Mouse (Mus musculus) heart, embryonic 16.5 days (tissue): ENCODE data around the gene Foxred2. TPM values are rescaled to one million over a fixed set of nuclear protein-coding genes. Genes with fewer than 3 reads are reported as not detected.

ENCODE experiments used
- ATAC-seq: fragments of 200-750 bp; cut with Nextera tagmentation; replicated peaks from 2 replicates; pipeline ENCODE4 v1.8.0; 2017; ENCODE audit warnings: moderate number of reproducible peaks; ENCODE audit not compliant: insufficient read depth, low FRiP score; ENCODE audit errors: extremely low read depth
- H3K27ac ChIP-seq: fragments of 300-500 bp; sonication (generic); 2 replicates; pipeline ENCODE4 v1.5.1; 2014; ENCODE audit warnings: mild to moderate bottlenecking, low read length, control low read depth, moderate library complexity
- H3K27me3 ChIP-seq: fragments of 300-500 bp; sonication (generic); 2 replicates; pipeline ENCODE4 v1.6.1; 2014; ENCODE audit warnings: low read length, mixed read lengths; ENCODE audit not compliant: control insufficient read depth, insufficient read depth
- H3K36me3 ChIP-seq: fragments of 300-500 bp; sonication (generic); 2 replicates; pipeline ENCODE4 v1.6.1; 2014; ENCODE audit not compliant: control insufficient read depth, insufficient read depth
- H3K4me1 ChIP-seq: fragments of 300-500 bp; sonication (generic); 2 replicates; pipeline ENCODE4 v1.6.1; 2014; ENCODE audit warnings: low read length, mixed read lengths; ENCODE audit not compliant: control insufficient read depth, insufficient read depth
- H3K4me2 ChIP-seq: fragments of 300-500 bp; sonication (generic); 2 replicates; pipeline ENCODE4 v1.6.1; 2014; ENCODE audit warnings: low read depth, mild to moderate bottlenecking, control low read depth, low read length
- H3K4me3 ChIP-seq: fragments of 300-500 bp; sonication (generic); 2 replicates; pipeline ENCODE4 v1.5.1; 2014; ENCODE audit warnings: mild to moderate bottlenecking, control low read depth, low read length
- H3K9ac ChIP-seq: fragments of 300-500 bp; sonication (generic); 2 replicates; pipeline ENCODE4 v1.6.1; 2014; ENCODE audit warnings: low read length, control low read depth
- H3K9me3 ChIP-seq: fragments of 300-500 bp; sonication (generic); replicated peaks from 2 replicates; pipeline ENCODE4 v1.6.1; 2016; ENCODE audit warnings: low read length; ENCODE audit not compliant: control insufficient read depth
- whole genome bisulfite sequencing: fragments of 180-500 bp; shearing (Covaris S2); extraction: QIAGEN DNeasy Blood & Tissue Kit; methylation state at CpG from one replicate; pipeline ENCODE4 v1.1.7; 2014; 5-methylcytosine and 5-hydroxymethylcytosine counted together
- polyA plus RNA-seq: library from polyadenylated mRNA; unstranded; fragments of >200 nt; fragmentation: Nextera tagmentation; extraction: Ambion mirVana; gene quantifications from 2 replicates; pipeline ENCODE4 v1.2.1, GENCODE M21; 2015

Foxred2 gene
- 0.76 and 1.0 TPM in 2 replicates for polyA plus RNA-seq

GRCm38 (mm10) chr15:77956404-77956901 is at the start of gene Foxred2:
Gene Foxred2 (minus strand): TSS chr15:77956722.
- peak within 1 kb of the TSS; percentile 42 for H3K4me3 ChIP-seq
- H3K4me1 ChIP-seq: peaks cover 6% of the 10 kb centered on the region
- peak within 1 kb of the TSS; percentile 62 for H3K4me2 ChIP-seq
- H3K9ac ChIP-seq: peak within 1 kb of the TSS; percentile 31; the same call in 1 of the 2 replicates
- H3K36me3 ChIP-seq: peaks cover 31% of the 10 kb centered on the region
- under 1% methylated on average over 39 of the region's 39 CpGs for WGBS
- H3K27ac ChIP-seq: no peak within 1 kb of the TSS
- peaks cover 18% of the 10 kb centered on the region for H3K27me3 ChIP-seq
- H3K9me3 ChIP-seq: no peaks in the 10 kb centered on the region
- ATAC-seq: peak; percentile 89

- WGBS: 27% methylated on average over 9 of the region's 9 CpGs
- H3K9ac ChIP-seq: no peak overlapping the region
- H3K4me1 ChIP-seq: peaks cover 4% of the 10 kb centered on the region; the same call in 1 of the 2 replicates
- peak; percentile 67 for ATAC-seq
- H3K27ac ChIP-seq: no peak overlapping the region
- H3K36me3 ChIP-seq: no peaks in the 10 kb centered on the region
- no peak overlapping the region for H3K4me3 ChIP-seq
- H3K4me2 ChIP-seq: no peak overlapping the region
- no peaks in the 10 kb centered on the region for H3K27me3 ChIP-seq
- no peaks in the 10 kb centered on the region for H3K9me3 ChIP-seq
Observed at GRCm38 (mm10) chr15:78003929-78004328, 47.4 kb upstream of the Foxred2 start.

- H3K27ac ChIP-seq: no peak overlapping the region
- no peak overlapping the region for H3K9ac ChIP-seq
- H3K4me2 ChIP-seq: no peak overlapping the region
- WGBS: 29% methylated on average over 5 of the region's 5 CpGs
- no peaks in the 10 kb centered on the region for H3K9me3 ChIP-seq
- ATAC-seq: no peak
- H3K36me3 ChIP-seq: no peaks in the 10 kb centered on the region
- H3K4me1 ChIP-seq: peaks cover 4% of the 10 kb centered on the region; the same call in 1 of the 2 replicates
- no peaks in the 10 kb centered on the region for H3K27me3 ChIP-seq
- no peak overlapping the region for H3K4me3 ChIP-seq
Observed at GRCm38 (mm10) chr15:78001400-78001799, 44.9 kb upstream of the Foxred2 start.

GRCm38 (mm10) chr15:77988541-77988940 is 32.0 kb upstream of the Foxred2 start:
- Histone ChIP-seq H3K4me1 (no peaks in the 10 kb centered on the region), H3K27me3 (no peaks in the 10 kb centered on the region), H3K9ac (no peak overlapping the region), H3K4me3 (no peak overlapping the region), H3K36me3 (no peaks in the 10 kb centered on the region), H3K9me3 (no peaks in the 10 kb centered on the region), H3K27ac (no peak overlapping the region), H3K4me2 (no peak overlapping the region)
- WGBS: 55% methylated on average over 5 of the region's 5 CpGs
- ATAC-seq: no peak

GRCm38 (mm10) chr15:77983391-77983790 is 26.9 kb upstream of the Foxred2 start:
- Histone ChIP-seq H3K9me3 (no peaks in the 10 kb centered on the region), H3K36me3 (no peaks in the 10 kb centered on the region), H3K9ac (no peak overlapping the region), H3K27me3 (peaks cover 5% of the 10 kb centered on the region; the same call in 1 of the 2 replicates), H3K4me2 (no peak overlapping the region), H3K4me1 (no peaks in the 10 kb centered on the region), H3K27ac (no peak overlapping the region), H3K4me3 (no peak overlapping the region)
- no peak for ATAC-seq
- WGBS: 13% methylated on average over 3 of the region's 3 CpGs

- WGBS: 29% methylated on average over 18 of the region's 18 CpGs
- H3K36me3 ChIP-seq: no peaks in the 10 kb centered on the region
- no peak overlapping the region for H3K9ac ChIP-seq
- no peak overlapping the region for H3K27ac ChIP-seq
- H3K27me3 ChIP-seq: peaks cover 5% of the 10 kb centered on the region; the same call in 1 of the 2 replicates
- H3K9me3 ChIP-seq: no peaks in the 10 kb centered on the region
- H3K4me1 ChIP-seq: no peaks in the 10 kb centered on the region
- H3K4me3 ChIP-seq: no peak overlapping the region
- ATAC-seq: no peak
- no peak overlapping the region for H3K4me2 ChIP-seq
Observed at GRCm38 (mm10) chr15:77982195-77982939, 25.8 kb upstream of the Foxred2 start.

- ATAC-seq: no peak
- no peak overlapping the region for H3K9ac ChIP-seq
- no peaks in the 10 kb centered on the region for H3K4me1 ChIP-seq
- H3K27me3 ChIP-seq: peaks cover 5% of the 10 kb centered on the region; the same call in 1 of the 2 replicates
- WGBS: 52% methylated on average over 5 of the region's 5 CpGs
- no peak overlapping the region for H3K4me3 ChIP-seq
- H3K36me3 ChIP-seq: no peaks in the 10 kb centered on the region
- no peak overlapping the region for H3K4me2 ChIP-seq
- no peaks in the 10 kb centered on the region for H3K9me3 ChIP-seq
- H3K27ac ChIP-seq: no peak overlapping the region
Observed at GRCm38 (mm10) chr15:77981181-77981680, 24.7 kb upstream of the Foxred2 start.

- Histone ChIP-seq H3K4me1 (no peaks in the 10 kb centered on the region), H3K4me3 (no peak overlapping the region), H3K4me2 (no peak overlapping the region), H3K9ac (no peak overlapping the region), H3K9me3 (no peaks in the 10 kb centered on the region), H3K27ac (no peak overlapping the region), H3K36me3 (no peaks in the 10 kb centered on the region), H3K27me3 (peaks cover 5% of the 10 kb centered on the region; the same call in 1 of the 2 replicates)
- ATAC-seq: no peak
- 77% methylated on average over 10 of the region's 10 CpGs for WGBS
Observed at GRCm38 (mm10) chr15:77979427-77979865, 22.9 kb upstream of the Foxred2 start.

- H3K4me3 ChIP-seq: no peak overlapping the region
- no peak overlapping the region for H3K9ac ChIP-seq
- no peak overlapping the region for H3K27ac ChIP-seq
- no peaks in the 10 kb centered on the region for H3K4me1 ChIP-seq
- no peaks in the 10 kb centered on the region for H3K36me3 ChIP-seq
- H3K4me2 ChIP-seq: no peak overlapping the region
- no peaks in the 10 kb centered on the region for H3K9me3 ChIP-seq
- H3K27me3 ChIP-seq: peaks cover 5% of the 10 kb centered on the region
- ATAC-seq: no peak
- 39% methylated on average over 3 of the region's 3 CpGs for WGBS
Observed at GRCm38 (mm10) chr15:77977663-77978062, 21.1 kb upstream of the Foxred2 start.
